Mouse (Mus musculus): ENCODE results near the gene 5730480H06Rik. TPM values are rescaled to one million over a fixed set of nuclear protein-coding genes. Genes with fewer than 3 reads are reported as not detected.

5730480H06Rik gene
- 26.6 and 26.8 TPM in 2 replicates for polyA plus RNA-seq (2016; fragmentation: Nextera tagmentation; extraction: Ambion mirVana)

DNA sequence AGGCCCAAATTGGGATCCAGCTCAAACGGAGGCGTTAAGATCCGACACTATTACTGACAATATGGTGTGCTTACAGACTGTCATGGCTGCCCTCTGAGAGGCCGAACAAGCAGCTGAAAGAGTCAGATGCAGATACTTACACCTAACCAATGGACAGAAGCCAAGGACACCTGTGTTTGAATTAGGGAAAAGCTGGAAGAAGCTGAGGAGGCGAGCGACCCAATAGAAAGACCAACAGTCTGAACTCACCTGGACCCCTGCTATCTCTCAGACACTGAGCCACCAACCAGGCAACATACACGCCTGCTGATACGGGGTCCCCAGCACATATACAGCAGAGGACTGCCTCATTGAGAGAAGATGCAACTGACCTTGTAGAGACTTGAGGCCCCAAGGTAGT lies at the start of gene 5730480H06Rik:
Gene 5730480H06Rik, plus strand, starts transcription at position 301 of the 400 bp plus-strand sequence.
- Histone ChIP-seq H3K4me1 (0 out of 2 replicates have a peak, but pooled peaks cover 7% of the 10 kb centered on the region), H3K27ac (replicated peaks) (no peak within 1 kb of the TSS), H3K4me3 (no peak within 1 kb of the TSS), H3K27me3 (ENCODE audit: low read depth, poor library complexity, severe bottlenecking) (peaks cover 65% of the 10 kb centered on the region), H3K36me3 (no peaks in the 10 kb centered on the region), H3K9me3 (replicated peaks) (no peaks in the 10 kb centered on the region)
- no peak for DNase-seq (ENCODE audit: low spot score)
- WGBS = 94% methylated on average over 8 of the region's 8 CpGs

DNA sequence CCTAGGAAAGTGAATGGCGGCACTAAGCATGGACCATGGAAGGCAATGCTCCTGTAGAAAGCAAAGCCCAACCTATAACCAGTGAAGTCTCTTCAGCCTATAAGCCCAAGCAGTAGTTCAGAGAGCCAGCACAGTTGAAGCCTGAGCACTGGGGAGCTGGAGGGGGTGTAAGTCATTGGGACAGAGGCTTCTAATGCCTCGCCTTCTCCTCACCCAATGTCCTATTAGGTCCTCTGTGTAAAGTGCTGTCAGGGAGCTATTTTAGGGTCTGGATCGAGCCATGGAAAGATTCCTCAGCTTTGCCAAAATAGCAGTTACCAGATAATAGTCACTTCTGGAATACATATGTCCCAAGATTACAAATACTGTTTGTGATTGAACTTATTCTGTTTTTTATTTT lies 26.6 kb upstream of the 5730480H06Rik start:
- Histone ChIP-seq H3K36me3 (peaks cover 42% of the 10 kb centered on the region), H3K27me3 (ENCODE audit: low read depth, poor library complexity, severe bottlenecking) (no peaks in the 10 kb centered on the region), H3K4me3 (no peak overlapping the region), H3K27ac (replicated peaks) (no peak overlapping the region), H3K9me3 (replicated peaks) (no peaks in the 10 kb centered on the region), H3K4me1 (no peaks in the 10 kb centered on the region)
- DNase-seq (ENCODE audit: low spot score) = no peak
- WGBS = 89% methylated on average over 3 of the region's 3 CpGs

DNA sequence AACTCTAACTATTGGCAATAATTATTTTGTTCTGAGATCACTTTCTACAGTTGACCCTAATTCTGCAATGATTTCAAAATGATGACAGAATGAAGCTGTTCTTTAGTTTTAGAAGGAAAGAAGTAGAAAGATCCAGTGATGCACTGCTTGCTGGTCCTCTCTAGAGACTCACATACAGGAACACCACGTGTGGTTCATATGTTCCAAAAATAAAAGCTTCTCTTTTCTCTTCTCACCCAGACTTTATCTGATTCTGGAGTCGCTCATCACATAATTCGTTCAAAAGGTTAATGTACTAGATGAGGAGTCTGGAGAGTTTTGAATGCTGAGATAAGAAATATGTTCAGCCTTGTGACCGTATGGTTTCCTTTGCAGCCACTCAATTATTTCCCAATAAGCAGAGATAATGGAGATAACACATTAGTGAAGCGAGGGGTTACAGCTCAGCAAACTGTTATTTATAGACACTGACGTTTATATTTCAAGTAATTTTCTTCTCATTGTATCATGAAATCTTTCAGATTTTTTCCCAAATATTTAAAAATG lies 12.6 kb upstream of the 5730480H06Rik start:
- H3K4me3 ChIP-seq = no peak overlapping the region
- H3K36me3 ChIP-seq = no peaks in the 10 kb centered on the region
- H3K27ac ChIP-seq (replicated peaks) = no peak overlapping the region
- no peaks in the 10 kb centered on the region for H3K27me3 ChIP-seq (ENCODE audit: low read depth, poor library complexity, severe bottlenecking)
- DNase-seq (ENCODE audit: low spot score) = no peak
- 89% methylated on average over 6 of the region's 6 CpGs for WGBS
- H3K9me3 ChIP-seq (replicated peaks) = no peaks in the 10 kb centered on the region
- H3K4me1 ChIP-seq = no peaks in the 10 kb centered on the region

DNA sequence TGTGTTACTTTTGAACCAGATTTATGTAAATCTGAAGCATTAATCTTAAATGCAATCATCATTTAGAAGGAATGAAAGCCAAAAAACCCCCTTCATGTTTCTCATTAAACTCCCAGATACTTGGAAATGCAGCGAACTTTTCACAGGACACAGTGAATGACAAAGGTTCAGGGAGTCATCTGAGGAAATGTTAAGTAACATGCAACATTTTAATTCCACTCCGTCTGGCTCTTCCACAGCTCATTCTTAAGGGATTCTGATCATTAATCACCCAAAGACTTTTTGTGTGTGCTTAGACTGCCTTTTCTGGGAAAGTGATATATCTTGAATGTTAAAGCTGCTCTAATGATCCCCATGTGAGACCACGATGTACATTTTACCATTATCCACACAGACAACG lies 7.2 kb upstream of the 5730480H06Rik start:
- Histone ChIP-seq H3K4me3 (no peak overlapping the region), H3K9me3 (replicated peaks) (no peaks in the 10 kb centered on the region), H3K36me3 (no peaks in the 10 kb centered on the region), H3K4me1 (0 out of 2 replicates have a peak, but pooled peaks cover 2% of the 10 kb centered on the region), H3K27me3 (ENCODE audit: low read depth, poor library complexity, severe bottlenecking) (no peaks in the 10 kb centered on the region), H3K27ac (replicated peaks) (no peak overlapping the region)
- WGBS = 80% methylated on average over 4 of the region's 4 CpGs
- no peak for DNase-seq (ENCODE audit: low spot score)

DNA sequence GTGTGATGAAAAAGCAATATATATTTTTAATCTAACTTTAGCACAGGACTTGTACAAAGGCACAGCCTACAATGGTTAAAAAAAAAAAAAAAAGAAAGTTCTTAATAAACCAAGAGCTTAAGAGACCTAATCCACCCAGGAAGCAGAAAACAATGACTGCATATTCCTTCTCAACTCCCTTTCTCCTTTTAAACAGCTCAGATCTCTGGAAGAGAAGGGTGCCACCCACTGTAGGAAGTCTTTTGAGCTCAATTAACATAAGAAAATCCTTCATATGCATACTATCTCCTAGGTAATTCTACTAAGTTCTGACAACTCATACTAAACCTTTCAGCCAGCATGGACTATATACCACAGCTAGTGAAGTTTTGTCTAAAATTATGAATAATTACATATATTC lies 1.5 kb upstream of the 5730480H06Rik start:
- H3K36me3 ChIP-seq = no peaks in the 10 kb centered on the region
- no peaks in the 10 kb centered on the region for H3K9me3 ChIP-seq (replicated peaks)
- DNase-seq (ENCODE audit: low spot score) = no peak
- 0 out of 2 replicates have a peak, but pooled peaks cover 7% of the 10 kb centered on the region for H3K4me1 ChIP-seq
- peaks cover 50% of the 10 kb centered on the region for H3K27me3 ChIP-seq (ENCODE audit: low read depth, poor library complexity, severe bottlenecking)
- H3K4me3 ChIP-seq = no peak overlapping the region
- H3K27ac ChIP-seq (replicated peaks) = no peak overlapping the region

DNA sequence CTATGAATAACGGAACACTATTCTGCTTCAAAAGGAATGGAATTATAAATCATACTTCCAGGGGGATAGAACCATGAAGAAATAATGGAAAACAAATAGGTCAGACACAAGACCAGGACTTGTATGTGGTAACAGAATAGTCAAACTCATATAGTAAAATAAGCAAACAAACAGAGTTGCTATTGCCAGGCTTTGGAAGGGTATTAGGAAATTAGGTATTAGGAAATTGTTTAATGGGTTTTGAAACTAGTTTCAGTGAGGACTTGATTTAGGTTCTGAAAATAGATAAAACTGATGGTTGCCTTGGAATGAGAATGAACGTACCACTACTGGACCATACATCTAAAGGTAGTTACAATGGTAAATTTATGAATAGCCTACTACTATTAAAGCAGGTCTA lies 2.0 kb downstream of the 5730480H06Rik start:
- no peak overlapping the region for H3K4me3 ChIP-seq
- WGBS = 92% methylated on average over 2 of the region's 2 CpGs
- no peak for DNase-seq (ENCODE audit: low spot score)
- H3K4me1 ChIP-seq = peaks cover 21% of the 10 kb centered on the region
- no peaks in the 10 kb centered on the region for H3K9me3 ChIP-seq (replicated peaks)
- H3K36me3 ChIP-seq = no peaks in the 10 kb centered on the region
- peaks cover 79% of the 10 kb centered on the region for H3K27me3 ChIP-seq (ENCODE audit: low read depth, poor library complexity, severe bottlenecking)
- H3K27ac ChIP-seq (replicated peaks) = no peak overlapping the region

DNA sequence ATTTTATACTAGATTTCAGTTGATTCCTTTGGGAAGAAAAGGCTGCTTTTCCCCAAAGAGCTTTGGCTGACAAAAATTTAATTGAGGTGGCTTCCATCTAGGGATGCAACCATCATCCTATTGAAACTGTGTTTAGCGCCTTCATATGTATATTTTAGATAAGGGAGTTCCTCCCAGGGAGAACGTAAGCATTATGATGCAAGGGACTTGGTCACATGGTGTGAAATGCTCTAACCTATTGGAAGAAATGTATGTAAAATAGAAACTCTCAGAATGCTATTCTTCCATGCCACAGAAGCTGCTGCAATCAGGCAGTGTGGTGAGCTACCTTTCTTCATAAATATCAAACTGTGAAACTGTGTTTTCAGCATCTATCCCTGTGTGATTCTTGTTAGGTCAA lies 3.1 kb downstream of the 5730480H06Rik start:
- DNase-seq (ENCODE audit: low spot score) = no peak
- 87% methylated on average over 2 of the region's 2 CpGs for WGBS
- H3K27me3 ChIP-seq (ENCODE audit: low read depth, poor library complexity, severe bottlenecking) = peaks cover 90% of the 10 kb centered on the region
- no peak overlapping the region for H3K27ac ChIP-seq (replicated peaks)
- no peak overlapping the region for H3K4me3 ChIP-seq
- H3K9me3 ChIP-seq (replicated peaks) = no peaks in the 10 kb centered on the region
- peaks cover 21% of the 10 kb centered on the region for H3K4me1 ChIP-seq
- no peaks in the 10 kb centered on the region for H3K36me3 ChIP-seq

DNA sequence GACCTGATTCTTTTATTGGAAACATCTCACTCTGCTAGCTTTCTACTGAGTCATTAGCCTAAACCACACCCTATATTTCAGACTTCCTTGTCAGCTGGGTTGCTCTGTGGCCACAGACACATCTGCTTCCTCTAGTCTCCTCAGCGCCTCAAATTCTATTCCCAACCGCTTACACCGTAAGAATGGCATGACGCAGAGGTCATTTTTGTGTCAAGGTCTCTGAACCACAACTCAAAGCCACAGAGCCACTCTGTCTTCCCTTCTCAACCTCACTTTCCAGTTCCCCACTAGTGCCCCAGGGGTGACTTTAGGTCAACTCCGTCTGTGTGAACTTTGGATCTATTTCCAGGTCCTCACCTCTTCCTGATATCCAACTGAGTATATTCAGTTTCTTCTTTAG lies 3.7 kb downstream of the 5730480H06Rik start:
- Histone ChIP-seq H3K27ac (replicated peaks) (no peak overlapping the region), H3K4me1 (peaks cover 16% of the 10 kb centered on the region), H3K27me3 (ENCODE audit: low read depth, poor library complexity, severe bottlenecking) (peaks cover 94% of the 10 kb centered on the region), H3K36me3 (no peaks in the 10 kb centered on the region), H3K9me3 (replicated peaks) (no peaks in the 10 kb centered on the region), H3K4me3 (no peak overlapping the region)
- no peak for DNase-seq (ENCODE audit: low spot score)
- 72% methylated on average over 5 of the region's 5 CpGs for WGBS

DNA sequence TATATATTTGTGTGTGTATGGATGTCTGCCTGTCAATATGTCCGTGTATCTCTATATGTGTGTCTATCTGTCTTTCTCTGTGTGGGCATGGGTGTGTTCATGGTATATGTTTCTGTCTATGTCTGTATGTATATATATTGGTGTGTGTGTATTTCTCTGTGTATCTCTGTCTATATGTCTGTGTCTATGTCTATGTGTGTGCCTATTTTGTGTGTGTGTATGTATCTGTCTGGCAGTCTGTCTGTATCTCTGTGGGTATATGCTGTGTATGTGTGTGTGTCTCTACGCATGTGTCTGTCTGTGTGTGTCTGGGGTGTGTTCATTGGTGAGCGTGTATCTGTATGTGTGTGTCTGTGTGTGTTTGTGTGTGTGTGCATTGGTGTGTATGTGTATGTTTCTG lies 5.7 kb downstream of the 5730480H06Rik start:
- Histone ChIP-seq H3K4me1 (peaks cover 16% of the 10 kb centered on the region), H3K36me3 (no peaks in the 10 kb centered on the region), H3K9me3 (replicated peaks) (no peaks in the 10 kb centered on the region), H3K27ac (replicated peaks) (no peak overlapping the region), H3K27me3 (ENCODE audit: low read depth, poor library complexity, severe bottlenecking) (peaks cover 94% of the 10 kb centered on the region), H3K4me3 (no peak overlapping the region)
- DNase-seq (ENCODE audit: low spot score) = no peak
- 89% methylated on average over 3 of the region's 3 CpGs for WGBS

DNA sequence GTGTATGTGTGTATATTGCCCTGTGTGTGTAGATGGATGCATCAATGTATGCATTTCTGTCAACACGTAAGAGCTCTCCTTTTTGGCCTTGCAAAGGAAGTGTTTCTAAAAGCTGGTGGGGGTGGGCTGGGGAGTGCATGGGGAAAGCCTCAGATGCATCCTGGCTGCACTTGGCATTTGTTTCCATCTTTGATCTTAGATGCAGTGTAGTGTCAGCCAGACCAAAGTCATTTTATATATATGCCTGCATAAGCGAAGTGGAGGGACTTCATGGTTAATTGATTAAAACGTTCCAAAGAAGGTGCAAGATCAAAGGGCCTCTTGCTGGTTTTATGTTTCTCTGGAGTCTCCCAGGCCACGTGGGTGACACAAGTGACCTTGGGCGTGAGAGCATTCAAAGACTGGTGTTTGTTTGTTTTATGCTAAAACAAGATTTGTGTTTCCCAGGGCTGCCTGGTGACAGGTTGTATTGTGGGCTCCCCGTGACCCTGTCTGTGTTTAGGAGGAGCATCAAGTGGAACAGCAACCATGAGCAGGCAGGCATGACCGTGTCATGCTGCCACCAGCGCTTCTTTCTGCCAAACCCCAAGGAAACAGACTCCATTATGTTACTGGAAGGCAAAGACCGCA lies 6.2 kb downstream of the 5730480H06Rik start:
- Histone ChIP-seq H3K4me3 (no peak overlapping the region), H3K27ac (replicated peaks) (no peak overlapping the region), H3K4me1 (peaks cover 16% of the 10 kb centered on the region), H3K36me3 (no peaks in the 10 kb centered on the region), H3K9me3 (replicated peaks) (no peaks in the 10 kb centered on the region), H3K27me3 (ENCODE audit: low read depth, poor library complexity, severe bottlenecking) (peaks cover 94% of the 10 kb centered on the region)
- 23% methylated on average over 9 of the region's 9 CpGs for whole genome bisulfite sequencing
- peak; percentile 62 for DNase-seq (ENCODE audit: low spot score)

DNA sequence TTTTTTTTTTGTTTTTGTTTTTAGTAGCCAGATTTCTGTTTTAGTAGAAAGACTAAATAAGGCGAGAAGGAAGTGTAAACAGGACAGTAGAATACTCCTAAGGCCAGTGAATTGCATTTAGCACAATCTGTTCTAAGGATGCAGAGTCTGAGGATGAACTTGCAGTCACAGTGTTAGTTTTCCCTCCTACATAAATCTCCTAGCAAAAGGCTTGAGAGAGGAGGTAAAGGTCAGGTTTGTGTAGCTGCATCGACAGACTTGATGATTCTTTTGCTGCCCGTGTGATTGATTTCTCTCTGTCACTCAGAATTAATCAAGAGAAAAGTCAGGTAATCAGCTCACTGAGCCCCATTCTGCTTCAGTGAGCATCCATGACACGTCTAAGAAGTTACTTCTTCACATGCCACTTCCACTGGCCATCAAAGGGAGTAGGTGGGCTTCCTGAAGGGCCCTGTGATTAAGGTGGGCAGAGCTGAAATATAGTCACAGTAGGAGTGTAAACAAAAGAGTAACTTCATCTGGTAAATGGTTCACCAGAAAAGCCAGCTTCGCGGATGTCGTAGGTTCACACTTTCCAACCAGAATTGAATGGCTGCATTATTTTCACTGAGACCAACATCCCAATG lies 13.2 kb downstream of the 5730480H06Rik start:
- Histone ChIP-seq H3K9me3 (replicated peaks) (no peaks in the 10 kb centered on the region), H3K27ac (replicated peaks) (no peak overlapping the region), H3K4me1 (0 out of 2 replicates have a peak, but pooled peaks cover 3% of the 10 kb centered on the region), H3K36me3 (no peaks in the 10 kb centered on the region), H3K27me3 (ENCODE audit: low read depth, poor library complexity, severe bottlenecking) (peaks cover 94% of the 10 kb centered on the region), H3K4me3 (no peak overlapping the region)
- WGBS = 51% methylated on average over 7 of the region's 7 CpGs
- no peak for DNase-seq (ENCODE audit: low spot score)

DNA sequence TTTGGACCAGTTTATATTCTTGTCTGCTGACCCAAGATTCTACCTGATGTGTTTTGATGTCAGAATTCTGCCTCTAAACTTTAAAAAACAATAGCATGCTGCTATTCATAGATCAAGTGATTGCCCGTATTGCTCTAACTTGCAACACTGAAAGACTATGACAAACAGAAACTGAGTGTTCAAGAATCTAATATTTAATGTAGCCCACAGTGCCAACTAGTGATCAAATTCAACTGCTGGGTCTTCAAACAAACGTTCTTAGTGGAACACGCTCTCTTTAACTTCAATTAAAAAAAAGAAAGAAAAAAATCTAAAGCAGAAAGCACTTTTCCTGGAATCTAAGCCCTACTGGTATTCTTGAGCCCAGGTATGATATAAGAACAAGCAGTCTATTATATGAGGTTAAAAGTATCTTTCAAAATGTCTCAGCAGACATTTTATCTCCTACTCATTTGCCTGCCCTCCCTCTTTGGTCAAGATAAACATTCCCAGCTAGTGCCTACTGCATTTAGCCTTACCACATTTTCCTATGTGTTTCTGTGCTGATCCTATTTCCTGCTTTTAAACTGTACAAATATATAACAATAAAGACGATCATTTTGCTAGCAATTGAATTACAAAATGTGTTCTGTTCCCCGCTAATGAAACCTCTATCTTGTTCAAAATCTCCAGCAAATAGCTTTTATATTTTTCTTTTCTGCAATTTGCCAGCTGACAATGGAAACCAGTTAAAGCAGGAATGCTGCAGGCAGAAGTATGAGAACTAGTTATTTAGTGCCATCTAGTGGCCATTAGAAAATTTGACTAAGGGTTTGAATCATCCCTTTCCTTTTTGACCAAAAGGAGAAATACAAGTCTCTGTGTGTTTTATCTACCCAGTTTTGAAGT lies 17.6 kb downstream of the 5730480H06Rik start:
- Histone ChIP-seq H3K27ac (replicated peaks) (no peak overlapping the region), H3K36me3 (no peaks in the 10 kb centered on the region), H3K4me3 (no peak overlapping the region), H3K9me3 (replicated peaks) (no peaks in the 10 kb centered on the region), H3K4me1 (0 out of 2 replicates have a peak, but pooled peaks cover 3% of the 10 kb centered on the region), H3K27me3 (ENCODE audit: low read depth, poor library complexity, severe bottlenecking) (peaks cover 72% of the 10 kb centered on the region)
- DNase-seq (ENCODE audit: low spot score) = no peak
- 54% methylated on average over 5 of the region's 5 CpGs for WGBS
